Mouse (Mus musculus): ENCODE results near the gene Cela3a. TPM values are rescaled to one million over a fixed set of nuclear protein-coding genes. Genes with fewer than 3 reads are reported as not detected.

The Cela3a gene
- polyA plus RNA-seq, 1 experiment, result not detected

- Histone ChIP-seq H3K4me3 (ENCODE audit: insufficient read depth, low read length) (no peak overlapping the region), H3K27ac (ENCODE audit: insufficient read depth, low read length) (no peak overlapping the region), H3K4me1 (ENCODE audit: control insufficient read depth, insufficient read depth, low read length) (peaks cover 2% of the 10 kb centered on the region; the same call in 1 of the 2 replicates)
- TF ChIP-seq CTCF (IDR thresholded peaks at IDR 0.05; ENCODE audit: extremely low read depth, insufficient read depth, low read length) (no peak), POLR2A (IDR thresholded peaks at IDR 0.05; ENCODE audit: extremely low read depth, insufficient read depth, low read length) (no peak)
Observed at GRCm38 (mm10) chr4:137390196-137390595, 19.4 kb downstream of the Cela3a start.

GRCm38 (mm10) chr4:137388983-137389382 is 20.6 kb downstream of the Cela3a start:
- no peak for TF ChIP-seq POLR2A (IDR thresholded peaks at IDR 0.05; ENCODE audit: extremely low read depth, insufficient read depth, low read length)
- TF ChIP-seq CTCF (IDR thresholded peaks at IDR 0.05; ENCODE audit: extremely low read depth, insufficient read depth, low read length), result no peak
- peaks cover 2% of the 10 kb centered on the region; the same call in 1 of the 2 replicates for H3K4me1 ChIP-seq (ENCODE audit: control insufficient read depth, insufficient read depth, low read length)
- peak overlapping the region; percentile 83; the same call in 1 of the 2 replicates for H3K4me3 ChIP-seq (ENCODE audit: insufficient read depth, low read length)
- 0 out of 2 replicates have a peak overlapping the region, but pooled peaks have one; percentile 86 for H3K27ac ChIP-seq (ENCODE audit: insufficient read depth, low read length)

GRCm38 (mm10) chr4:137388059-137388794 is 21.4 kb downstream of the Cela3a start:
- Histone ChIP-seq H3K4me1 (ENCODE audit: control insufficient read depth, insufficient read depth, low read length) (peaks cover 2% of the 10 kb centered on the region; the same call in 1 of the 2 replicates), H3K27ac (ENCODE audit: insufficient read depth, low read length) (peak overlapping the region; percentile 86), H3K4me3 (ENCODE audit: insufficient read depth, low read length) (peak overlapping the region; percentile 83)
- no peak for TF ChIP-seq CTCF (IDR thresholded peaks at IDR 0.05; ENCODE audit: extremely low read depth, insufficient read depth, low read length)
- peak; percentile 92 for TF ChIP-seq POLR2A (IDR thresholded peaks at IDR 0.05; ENCODE audit: extremely low read depth, insufficient read depth, low read length)

- Histone ChIP-seq H3K4me3 (ENCODE audit: insufficient read depth, low read length) (peak overlapping the region; percentile 83), H3K27ac (ENCODE audit: insufficient read depth, low read length) (peak overlapping the region; percentile 81), H3K4me1 (ENCODE audit: control insufficient read depth, insufficient read depth, low read length) (peaks cover 2% of the 10 kb centered on the region; the same call in 1 of the 2 replicates)
- TF ChIP-seq CTCF (IDR thresholded peaks at IDR 0.05; ENCODE audit: extremely low read depth, insufficient read depth, low read length), result no peak
- no peak for TF ChIP-seq POLR2A (IDR thresholded peaks at IDR 0.05; ENCODE audit: extremely low read depth, insufficient read depth, low read length)
Observed at GRCm38 (mm10) chr4:137387482-137388058, 22.0 kb downstream of the Cela3a start.

- Histone ChIP-seq H3K4me3 (ENCODE audit: insufficient read depth, low read length) (no peak overlapping the region), H3K27ac (ENCODE audit: insufficient read depth, low read length) (no peak overlapping the region), H3K4me1 (ENCODE audit: control insufficient read depth, insufficient read depth, low read length) (no peaks in the 10 kb centered on the region)
- TF ChIP-seq POLR2A (IDR thresholded peaks at IDR 0.05; ENCODE audit: extremely low read depth, insufficient read depth, low read length) (no peak), CTCF (IDR thresholded peaks at IDR 0.05; ENCODE audit: extremely low read depth, insufficient read depth, low read length) (no peak)
Observed at GRCm38 (mm10) chr4:137380702-137381605, 28.6 kb downstream of the Cela3a start.

- no peaks in the 10 kb centered on the region for H3K4me1 ChIP-seq (ENCODE audit: control insufficient read depth, insufficient read depth, low read length)
- TF ChIP-seq POLR2A (IDR thresholded peaks at IDR 0.05; ENCODE audit: extremely low read depth, insufficient read depth, low read length), result no peak
- no peak for TF ChIP-seq CTCF (IDR thresholded peaks at IDR 0.05; ENCODE audit: extremely low read depth, insufficient read depth, low read length)
- H3K27ac ChIP-seq (ENCODE audit: insufficient read depth, low read length), result no peak overlapping the region
- no peak overlapping the region for H3K4me3 ChIP-seq (ENCODE audit: insufficient read depth, low read length)
Observed at GRCm38 (mm10) chr4:137379713-137380255, 29.8 kb downstream of the Cela3a start.

- no peaks in the 10 kb centered on the region for H3K4me1 ChIP-seq (ENCODE audit: control insufficient read depth, insufficient read depth, low read length)
- TF ChIP-seq POLR2A (IDR thresholded peaks at IDR 0.05; ENCODE audit: extremely low read depth, insufficient read depth, low read length) (no peak), CTCF (IDR thresholded peaks at IDR 0.05; ENCODE audit: extremely low read depth, insufficient read depth, low read length) (no peak)
- H3K27ac ChIP-seq (ENCODE audit: insufficient read depth, low read length), result no peak overlapping the region
- no peak overlapping the region for H3K4me3 ChIP-seq (ENCODE audit: insufficient read depth, low read length)
Observed at GRCm38 (mm10) chr4:137379085-137379484, 30.5 kb downstream of the Cela3a start.

GRCm38 (mm10) chr4:137377526-137378304 is 31.9 kb downstream of the Cela3a start:
- no peak overlapping the region for H3K4me3 ChIP-seq (ENCODE audit: insufficient read depth, low read length)
- TF ChIP-seq CTCF (IDR thresholded peaks at IDR 0.05; ENCODE audit: extremely low read depth, insufficient read depth, low read length) (no peak), POLR2A (IDR thresholded peaks at IDR 0.05; ENCODE audit: extremely low read depth, insufficient read depth, low read length) (no peak)
- no peaks in the 10 kb centered on the region for H3K4me1 ChIP-seq (ENCODE audit: control insufficient read depth, insufficient read depth, low read length)

More at GRCm38 (mm10) chr4:137377526-137378304, 31.9 kb downstream of the Cela3a start:
- H3K27ac ChIP-seq (ENCODE audit: insufficient read depth, low read length), result no peak overlapping the region
